Mouse (Mus musculus) adrenal gland, adult 18-20 months (tissue): ENCODE data around the gene Cd209g. TPM values are rescaled to one million over a fixed set of nuclear protein-coding genes. Genes with fewer than 3 reads are reported as not detected.
A peak's percentile ranks its signal among the peaks of the same experiment; 100 is the strongest.
"Not testable (repeated sequence)": the region's sequence is repeated elsewhere in the genome, so short reads cannot be mapped to it uniquely, and the experiment has no call there.

Source experiments
- DNase-seq, 2 experiments: peaks; one replicate each; pipeline ENCODE4 v3.0.0; 2021 to 2022; ENCODE audit warnings: low spot score in 2 of 2
- long read RNA-seq, 2 experiments: library from polyadenylated mRNA; stranded (forward); transcript quantifications; one replicate each; pipeline ENCODE4 v2.0.0; 2021
- total RNA-seq, 2 experiments: library from RNA; stranded (reverse); gene quantifications; 1 replicate in 1 of 2; 2 replicates in 1 of 2; pipeline ENCODE4 v1.2.3; 2021

The Cd209g gene
- 1 to 10 TPM in 1 of 2 experiments, under 1 TPM in 1; 0.50 to 1.6 TPM for total RNA-seq
- long read RNA-seq, experiment 1, partial matches to known transcripts, result 0 of 2 reads
- long read RNA-seq, experiment 1, other reads (novel, unspliced or antisense), result 0 of 2 reads
- long read RNA-seq, experiment 2, result 0 reads

DNA sequence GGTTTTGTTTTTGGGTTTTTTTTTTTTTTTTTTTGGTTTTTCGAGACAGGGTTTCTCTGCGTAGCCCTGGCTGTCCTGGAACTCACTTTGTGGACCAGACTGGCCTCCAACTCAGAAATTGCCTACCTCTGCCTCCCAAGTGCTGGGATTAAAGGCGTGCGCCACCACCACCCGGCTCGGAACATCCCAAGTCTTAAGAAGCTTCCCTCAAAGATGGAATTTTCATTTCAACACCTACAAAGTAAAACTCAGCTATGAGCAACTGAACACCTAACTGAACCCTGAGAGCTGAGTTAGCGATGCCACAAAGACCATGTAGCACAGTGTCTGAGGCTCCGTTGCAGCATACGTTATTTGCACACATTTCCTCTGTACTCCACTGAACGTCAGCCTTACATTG lies at the start of gene Cd209g:
Gene Cd209g, plus strand, starts transcription at position 301 of the 400 bp plus-strand sequence.
- DNase-seq, result no peak

DNA sequence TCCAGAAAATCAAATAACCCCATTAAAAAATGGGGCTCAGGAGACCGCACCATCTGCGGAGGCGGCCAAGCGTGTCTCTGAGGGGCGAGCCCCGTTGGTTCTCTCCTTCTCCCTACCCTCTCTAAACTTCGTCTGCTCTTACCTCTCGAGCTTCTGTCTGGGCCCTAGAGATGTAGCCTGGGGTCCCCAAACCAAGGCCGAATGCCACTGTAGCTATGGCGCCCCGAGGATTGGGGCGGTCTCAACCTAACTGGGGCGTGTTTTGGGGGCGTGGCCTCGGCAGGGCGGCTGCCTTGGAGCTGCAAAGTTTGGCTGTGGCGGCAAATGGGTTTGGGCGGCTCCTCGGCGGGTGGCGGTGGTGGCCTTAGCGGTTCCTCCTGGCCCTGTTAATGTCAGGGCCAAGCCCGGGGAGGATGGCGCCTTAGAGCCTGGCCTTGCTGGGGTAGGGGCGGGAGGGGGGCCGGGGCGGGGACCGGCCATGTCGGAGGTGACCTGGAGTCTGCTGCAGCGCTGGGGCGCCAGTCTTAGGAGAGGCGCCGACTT lies 46.6 kb upstream of the Cd209g start:
- DNase-seq, result peak in 1 of 2 experiments; percentile 20

DNA sequence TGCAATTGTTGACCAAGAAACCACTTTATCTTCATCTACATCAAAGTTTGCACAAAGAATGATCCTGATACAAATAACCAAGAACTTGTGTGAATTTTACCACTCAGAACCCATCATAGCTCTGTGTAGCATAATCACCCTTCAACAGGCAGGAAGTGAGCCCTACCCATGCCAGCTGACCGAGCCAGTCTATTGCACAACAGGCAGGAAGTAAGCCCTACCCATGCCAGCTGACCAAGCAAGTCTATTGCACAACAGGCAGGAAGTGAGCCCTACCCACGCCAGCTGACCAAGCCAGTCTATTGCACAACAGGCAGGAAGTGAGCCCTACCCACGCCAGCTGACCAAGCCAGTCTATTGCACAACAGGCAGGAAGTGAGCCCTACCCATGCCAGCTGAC lies 45.4 kb upstream of the Cd209g start:
- DNase-seq, result not testable (repeated sequence)

GRCm38 (mm10) chr8:4105735-4106134 lies 28.2 kb upstream of the Cd209g start, which contains the start of gene Cd209f:
Gene Cd209f, minus strand, starts transcription at chr8:4105835.
- not testable (repeated sequence) for DNase-seq

DNA sequence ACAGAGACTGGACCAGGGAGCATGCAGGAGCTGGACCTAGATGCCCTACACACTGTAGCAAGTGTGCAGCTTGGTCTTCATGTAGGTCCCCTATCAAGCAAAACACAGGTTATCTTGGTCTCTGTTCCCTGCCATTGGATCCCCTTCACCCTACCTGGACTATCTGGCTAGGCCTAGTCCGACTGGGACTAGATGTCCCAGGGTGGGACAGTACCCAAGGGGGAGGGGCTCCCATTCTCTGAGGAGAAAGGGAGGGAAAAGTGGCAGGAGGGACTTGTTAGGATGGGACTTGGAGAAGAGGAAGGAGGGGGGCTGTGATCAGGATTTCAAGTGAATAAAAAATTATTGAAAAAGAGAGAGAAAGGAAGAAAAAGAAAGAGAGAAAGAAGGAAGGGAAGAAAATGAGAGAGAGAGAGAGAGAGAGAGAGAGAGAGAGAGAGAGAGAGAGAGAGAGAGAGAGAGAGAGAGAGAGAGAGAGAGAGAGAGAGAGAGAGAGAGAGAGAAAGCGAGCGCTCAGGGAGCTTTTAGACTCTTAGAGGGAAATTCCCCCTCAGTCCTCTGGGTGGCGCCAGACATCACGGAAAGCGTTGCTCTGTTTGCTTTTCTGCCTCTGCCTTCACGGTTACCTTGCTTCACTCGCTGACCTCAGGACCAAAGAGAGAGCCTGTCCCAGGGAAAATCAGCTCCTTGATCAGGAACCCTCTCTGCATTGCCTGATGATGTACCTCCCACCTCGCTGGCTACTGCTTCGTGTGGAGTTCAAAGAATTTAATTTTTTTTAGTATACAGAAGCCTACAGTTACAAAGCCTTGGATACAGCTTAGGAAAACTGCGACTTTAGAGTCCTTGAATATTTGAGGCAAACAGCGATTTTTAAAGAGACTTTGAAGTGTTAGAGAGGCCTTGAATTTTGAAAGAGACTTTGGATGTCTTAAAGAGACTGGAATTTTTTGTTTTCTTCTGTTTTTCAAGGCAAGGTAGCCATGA lies 6.1 kb downstream of the Cd209g start:
- DNase-seq, result peak; percentile 75 to 77

DNA sequence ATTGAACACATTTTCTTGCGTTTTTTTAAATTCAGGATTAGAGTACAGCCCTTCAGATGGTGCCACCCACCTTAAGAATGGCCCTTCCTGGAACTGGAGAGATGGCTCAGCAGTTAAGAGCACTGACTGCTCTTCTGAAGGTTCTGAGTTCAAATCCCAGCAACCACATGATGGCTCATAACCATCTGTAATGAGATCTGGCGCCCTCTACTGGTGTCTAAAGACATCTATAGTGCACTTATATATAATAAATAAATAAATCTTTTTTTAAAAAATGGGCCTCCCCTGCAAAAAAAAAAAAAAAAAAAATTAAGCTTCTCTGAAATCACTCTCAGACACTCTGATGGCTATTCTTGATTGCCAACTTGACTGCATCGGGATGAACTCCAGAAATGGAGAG lies 7.8 kb downstream of the Cd209g start:
- DNase-seq, result no peak

- no peak for DNase-seq
These were observed 13.4 kb downstream of the Cd209g start for GRCm38 (mm10) chr8:4147272-4147671.

DNA sequence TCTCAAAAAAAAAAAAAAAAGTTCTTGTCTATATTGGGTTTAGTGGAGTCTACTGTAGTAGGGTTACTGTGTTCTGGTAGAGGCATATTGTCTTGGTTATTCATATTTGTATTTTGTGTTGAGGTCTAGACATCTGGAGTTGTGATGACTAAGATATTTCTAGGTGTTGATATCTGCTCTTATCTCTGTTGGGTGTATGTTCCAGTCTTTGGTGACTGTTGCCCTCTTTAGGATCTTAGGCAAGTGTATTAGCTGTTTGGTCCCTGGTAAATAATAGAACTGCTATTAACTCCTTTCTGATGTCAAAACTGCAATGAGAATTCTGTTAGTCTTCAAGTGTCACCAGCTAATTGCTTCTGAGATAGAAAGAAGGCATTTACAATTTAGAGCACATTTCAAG lies 21.0 kb downstream of the Cd209g start:
- no peak for DNase-seq

GRCm38 (mm10) chr8:4162786-4163185 lies 28.9 kb downstream of the Cd209g start:
- no peak for DNase-seq

- no peak for DNase-seq
These were observed 31.4 kb downstream of the Cd209g start for GRCm38 (mm10) chr8:4165176-4165851.

- DNase-seq, result peak; percentile 97 to 98
These were observed 32.2 kb downstream of the Cd209g start, which contains the start of gene Evi5l for GRCm38 (mm10) chr8:4165852-4166751. Gene Evi5l, plus strand, starts transcription at chr8:4166567.

GRCm38 (mm10) chr8:4166881-4167525 lies 33.1 kb downstream of the Cd209g start:
- no peak for DNase-seq

GRCm38 (mm10) chr8:4167918-4168317 lies 34.0 kb downstream of the Cd209g start:
- no peak for DNase-seq

GRCm38 (mm10) chr8:4172486-4172885 lies 38.6 kb downstream of the Cd209g start:
- DNase-seq, result no peak

GRCm38 (mm10) chr8:4174018-4174417 lies 40.1 kb downstream of the Cd209g start:
- no peak for DNase-seq

DNA sequence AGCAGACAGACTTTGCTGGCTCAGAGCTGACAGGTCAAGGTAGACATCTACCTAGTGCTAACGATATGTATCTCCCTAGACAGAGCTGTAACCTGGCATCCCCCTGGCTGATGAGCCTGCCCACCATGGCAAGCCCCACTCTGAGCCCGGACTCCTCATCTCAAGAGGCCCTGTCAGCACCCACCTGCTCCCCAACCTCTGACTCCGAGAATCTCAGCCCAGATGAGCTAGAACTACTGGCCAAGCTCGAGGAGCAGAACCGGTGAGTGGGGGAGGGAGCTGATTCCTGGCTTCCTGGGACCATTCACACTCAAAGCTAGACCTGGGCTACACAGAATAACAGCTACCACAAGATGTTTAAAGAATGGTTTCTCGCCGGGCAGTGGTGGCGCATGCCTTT lies 49.5 kb downstream of the Cd209g start:
- no peak for DNase-seq

GRCm38 (mm10) chr8:4186151-4186550 lies 52.3 kb downstream of the Cd209g start:
- DNase-seq, result no peak
